Mouse (Mus musculus) lung, embryonic 16.5 days (tissue): ENCODE data around the gene Mif4gd. TPM values are rescaled to one million over a fixed set of nuclear protein-coding genes. Genes with fewer than 3 reads are reported as not detected.
A peak's percentile ranks its signal among the peaks of the same experiment; 100 is the strongest.

Source experiments
- ATAC-seq: fragments of 200-750 bp; cut with Nextera tagmentation; 2 replicates; pipeline ENCODE4 v1.8.0; 2017; ENCODE audit warnings: low read depth, mild to moderate bottlenecking, moderate library complexity
- H3K27ac ChIP-seq: fragments of 300-500 bp; sonication (generic); 2 replicates; pipeline ENCODE4 v1.5.1; 2014; ENCODE audit warnings: mild to moderate bottlenecking, control low read depth, low read length
- H3K27me3 ChIP-seq: fragments of 300-500 bp; sonication (generic); 2 replicates; pipeline ENCODE4 v1.6.1; 2014; ENCODE audit warnings: low read depth, low read length, mixed read lengths; ENCODE audit not compliant: control insufficient read depth, insufficient read depth
- H3K36me3 ChIP-seq: fragments of 300-500 bp; sonication (generic); 2 replicates; pipeline ENCODE4 v1.6.1; 2014; ENCODE audit warnings: low read length; ENCODE audit not compliant: control insufficient read depth, insufficient read depth
- H3K4me1 ChIP-seq: fragments of 300-500 bp; sonication (generic); replicated peaks from 2 replicates; pipeline ENCODE4 v1.6.1; 2014; ENCODE audit warnings: low read length, mixed read lengths; ENCODE audit not compliant: control insufficient read depth, insufficient read depth
- H3K4me2 ChIP-seq: fragments of 300-500 bp; sonication (generic); 2 replicates; pipeline ENCODE4 v1.6.1; 2014; ENCODE audit warnings: low read depth, low read length, control low read depth
- H3K4me3 ChIP-seq: fragments of 300-500 bp; sonication (generic); 2 replicates; pipeline ENCODE4 v1.5.1; 2014; ENCODE audit warnings: mild to moderate bottlenecking, low read length, control low read depth
- H3K9ac ChIP-seq: fragments of 300-500 bp; sonication (generic); 2 replicates; pipeline ENCODE4 v1.6.1; 2014; ENCODE audit warnings: low read length, control low read depth
- H3K9me3 ChIP-seq: fragments of 300-500 bp; sonication (generic); 2 replicates; pipeline ENCODE4 v1.6.1; 2016; ENCODE audit warnings: low read length; ENCODE audit not compliant: control insufficient read depth
- WGBS: fragments of 180-500 bp; shearing (Covaris S2); extraction: QIAGEN DNeasy Blood & Tissue Kit; methylation state at CpG from one replicate; pipeline ENCODE4 v1.1.7; 2014; 5-methylcytosine and 5-hydroxymethylcytosine counted together
- polyA plus RNA-seq: library from polyadenylated mRNA; unstranded; fragments of >200 nt; fragmentation: Nextera tagmentation; extraction: Ambion mirVana; gene quantifications from 2 replicates; pipeline ENCODE4 v1.2.1, GENCODE M21; 2015

Mif4gd gene
- polyA plus RNA-seq, 1 experiment from 2014 or later = 36.8 TPM

DNA sequence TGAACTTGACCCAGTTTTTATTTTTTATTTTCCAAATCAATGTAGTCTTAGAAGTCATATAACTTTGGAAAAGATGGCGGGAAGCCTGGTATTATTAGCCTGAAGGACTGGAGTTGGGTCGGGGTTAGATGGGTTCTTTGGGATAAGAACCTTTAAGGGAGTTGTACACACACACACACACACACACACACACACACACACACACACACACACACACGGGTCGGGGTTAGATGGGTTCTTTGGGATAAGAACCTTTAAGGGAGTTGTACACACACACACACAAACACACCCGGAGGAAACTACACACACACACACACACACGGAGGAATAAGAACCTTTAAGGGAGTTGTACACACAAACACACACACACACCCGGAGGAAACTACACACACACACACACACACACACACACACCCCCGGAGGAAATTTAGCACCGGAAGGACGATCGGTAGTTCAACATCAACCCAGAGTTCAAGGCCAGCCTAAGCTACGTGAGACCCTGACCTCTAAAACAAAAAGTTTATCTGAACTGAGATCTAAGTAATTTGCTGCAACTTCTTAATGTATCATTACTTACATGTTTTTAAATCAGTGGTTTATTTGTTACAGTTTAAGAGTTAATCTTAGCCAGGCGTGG is 15.8 kb upstream of the Mif4gd start:
- Histone ChIP-seq H3K27ac (no peak overlapping the region), H3K4me3 (peak overlapping the region; percentile 82), H3K4me1 (peaks cover 2% of the 10 kb centered on the region; the same call in 1 of the 2 replicates), H3K4me2 (peak overlapping the region; percentile 79), H3K9ac (peak overlapping the region; percentile 60), H3K36me3 (0 out of 2 replicates have a peak, but pooled peaks cover 1% of the 10 kb centered on the region), H3K9me3 (no peaks in the 10 kb centered on the region), H3K27me3 (no peaks in the 10 kb centered on the region)
- WGBS = 45% methylated on average over 13 of the region's 13 CpGs
- peak; percentile 11 for ATAC-seq

DNA sequence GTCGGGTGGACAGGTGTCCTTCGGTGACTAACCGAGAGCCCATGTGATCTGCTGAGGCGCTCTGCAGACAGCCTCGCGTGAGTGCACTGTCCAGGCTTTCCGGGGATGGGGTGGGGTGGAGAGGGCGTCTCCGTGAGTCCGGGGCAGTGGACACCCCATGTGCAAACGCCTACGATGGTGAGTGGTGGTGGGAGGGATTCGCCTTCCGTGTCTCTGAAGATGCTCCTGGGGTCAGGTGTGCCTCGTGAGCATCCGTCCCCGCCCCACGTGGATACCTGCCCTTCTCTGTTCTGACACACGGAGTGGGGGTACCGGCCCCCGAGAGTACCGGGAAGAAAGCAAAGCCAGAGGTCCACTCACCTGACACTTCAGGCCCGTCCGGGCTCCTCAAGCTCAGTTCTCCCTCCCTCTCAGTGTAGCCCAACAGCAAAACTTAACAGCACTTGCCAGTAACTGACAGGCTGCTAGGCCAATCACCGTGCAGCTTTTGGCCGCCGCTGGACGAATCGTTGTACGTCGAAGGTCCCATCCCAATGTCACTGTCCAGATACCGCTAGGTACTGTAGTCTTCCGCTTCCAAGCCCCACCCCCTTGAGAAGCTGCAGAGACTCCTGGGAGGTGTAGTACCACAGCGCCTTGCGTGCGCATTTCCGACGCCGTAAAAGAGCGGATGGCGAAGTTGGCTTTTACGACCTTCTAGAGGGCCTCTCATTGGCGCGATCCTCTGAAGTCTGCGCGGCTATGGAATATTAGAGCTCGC is 15.1 kb upstream of the Mif4gd start, which contains the start of gene Slc25a19:
Gene Slc25a19 (minus strand): TSS at position 591 of the 760 bp plus-strand sequence.
- Histone ChIP-seq H3K36me3 (0 out of 2 replicates have a peak, but pooled peaks cover 2% of the 10 kb centered on the region), H3K4me2 (peak within 1 kb of the TSS; percentile 79), H3K4me3 (peak within 1 kb of the TSS; percentile 82), H3K9ac (peak within 1 kb of the TSS; percentile 77), H3K9me3 (no peaks in the 10 kb centered on the region), H3K4me1 (peaks cover 2% of the 10 kb centered on the region; the same call in 1 of the 2 replicates), H3K27me3 (no peaks in the 10 kb centered on the region), H3K27ac (no peak within 1 kb of the TSS; the same call in 1 of the 2 replicates)
- ATAC-seq = peak; percentile 100
- WGBS = under 1% methylated on average over 47 of the region's 47 CpGs

DNA sequence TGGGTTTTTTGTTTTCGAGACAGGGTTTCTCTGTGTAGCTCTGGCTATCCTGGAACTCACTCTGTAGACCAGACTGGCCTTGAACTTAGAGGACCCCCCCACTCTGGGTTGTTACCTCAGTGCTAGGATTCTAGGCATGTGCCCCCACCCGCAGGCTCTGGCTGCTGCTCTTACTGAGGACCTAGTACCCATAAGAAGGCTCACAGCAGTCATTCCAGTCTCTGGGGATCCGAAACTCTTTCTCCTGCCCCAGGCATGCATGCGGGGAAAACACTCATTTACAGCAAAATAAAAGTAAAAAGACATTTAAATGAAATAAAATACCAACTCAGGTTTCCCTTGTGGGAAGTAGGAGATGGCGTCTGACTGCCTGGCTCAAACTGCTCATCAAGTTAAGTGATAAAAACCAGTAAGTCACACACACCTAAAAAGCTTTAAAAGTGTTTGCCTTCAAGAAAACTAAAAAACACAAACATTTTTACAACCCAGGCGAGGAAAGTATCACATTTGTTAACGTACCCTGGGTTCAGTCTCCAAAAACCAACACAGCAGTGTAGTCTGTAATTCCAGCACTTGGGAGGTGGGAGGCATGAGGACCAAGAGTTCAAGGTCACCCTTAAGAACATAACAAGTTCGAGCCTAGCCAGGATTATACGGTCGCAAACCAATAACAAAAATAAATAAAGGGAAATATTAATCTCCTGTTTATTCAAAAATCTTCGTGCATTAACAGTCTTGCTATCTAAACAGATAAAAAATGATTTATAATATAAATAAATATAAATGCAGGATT is 14.3 kb upstream of the Mif4gd start:
- Histone ChIP-seq H3K4me3 (peak overlapping the region; percentile 82), H3K9me3 (no peaks in the 10 kb centered on the region), H3K27ac (no peak overlapping the region), H3K4me2 (peak overlapping the region; percentile 79), H3K9ac (peak overlapping the region; percentile 77), H3K27me3 (no peaks in the 10 kb centered on the region), H3K36me3 (0 out of 2 replicates have a peak, but pooled peaks cover 2% of the 10 kb centered on the region), H3K4me1 (peaks cover 2% of the 10 kb centered on the region; the same call in 1 of the 2 replicates)
- WGBS = 41% methylated on average over 11 of the region's 11 CpGs
- no peak for ATAC-seq

DNA sequence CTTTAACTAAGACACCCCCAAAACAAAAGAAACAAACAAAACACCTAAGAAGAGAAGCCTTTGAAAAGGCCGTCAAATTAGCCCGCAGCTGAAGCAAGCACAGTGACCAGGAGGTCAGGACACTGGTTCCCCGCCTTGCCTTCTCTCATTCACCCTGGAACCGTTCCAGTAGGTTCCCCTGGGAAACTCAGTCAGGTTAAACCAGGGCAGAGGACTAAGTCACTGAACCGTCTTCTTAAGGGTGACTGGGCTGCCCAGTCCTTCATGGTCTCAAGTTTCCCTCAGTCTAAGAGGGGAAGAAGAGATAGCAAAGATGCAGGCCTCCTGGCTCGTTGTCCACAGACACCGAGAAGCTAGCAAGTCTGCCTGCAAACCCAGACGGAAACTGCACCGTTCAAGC is 13.1 kb upstream of the Mif4gd start:
- Histone ChIP-seq H3K4me1 (peaks cover 2% of the 10 kb centered on the region; the same call in 1 of the 2 replicates), H3K4me2 (no peak overlapping the region), H3K9me3 (no peaks in the 10 kb centered on the region), H3K9ac (no peak overlapping the region), H3K27ac (no peak overlapping the region), H3K4me3 (no peak overlapping the region), H3K27me3 (no peaks in the 10 kb centered on the region), H3K36me3 (peaks cover 2% of the 10 kb centered on the region; the same call in 1 of the 2 replicates)
- no peak for ATAC-seq
- 77% methylated on average over 9 of the region's 9 CpGs for WGBS

GRCm38 (mm10) chr11:115623487-115624070 is 10.8 kb upstream of the Mif4gd start:
- Histone ChIP-seq H3K9me3 (no peaks in the 10 kb centered on the region), H3K9ac (no peak overlapping the region), H3K4me1 (peaks cover 2% of the 10 kb centered on the region; the same call in 1 of the 2 replicates), H3K36me3 (peaks cover 8% of the 10 kb centered on the region; the same call in 1 of the 2 replicates), H3K27me3 (no peaks in the 10 kb centered on the region), H3K27ac (no peak overlapping the region), H3K4me3 (no peak overlapping the region), H3K4me2 (no peak overlapping the region)
- 67% methylated on average over 9 of the region's 9 CpGs for WGBS
- no peak for ATAC-seq

DNA sequence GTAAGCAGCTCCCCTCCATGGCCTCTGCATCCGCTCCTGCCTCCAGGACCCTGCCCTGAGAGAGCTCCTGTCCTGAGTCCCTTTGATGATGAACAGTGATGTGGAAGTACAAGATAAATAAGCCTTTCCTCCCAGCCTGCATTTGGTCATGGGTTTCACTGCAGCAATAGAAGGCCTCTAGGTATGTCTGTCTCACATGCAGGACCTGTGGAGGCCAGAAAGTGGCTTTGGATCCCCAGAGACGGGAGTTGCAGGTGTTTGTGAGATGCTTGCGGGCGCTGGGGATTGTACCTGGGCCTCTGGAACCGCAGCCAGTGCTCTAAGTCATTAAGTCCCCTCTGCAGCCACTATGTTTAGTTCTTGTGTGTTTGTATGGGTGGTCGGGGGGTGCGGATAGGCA is 7.2 kb upstream of the Mif4gd start:
- WGBS = 89% methylated on average over 7 of the region's 7 CpGs
- no peak overlapping the region for H3K27ac ChIP-seq
- H3K9me3 ChIP-seq = no peaks in the 10 kb centered on the region
- no peak for ATAC-seq
- H3K4me1 ChIP-seq = no peaks in the 10 kb centered on the region
- H3K4me3 ChIP-seq = no peak overlapping the region
- no peaks in the 10 kb centered on the region for H3K27me3 ChIP-seq
- H3K9ac ChIP-seq = no peak overlapping the region
- H3K4me2 ChIP-seq = no peak overlapping the region
- peaks cover 9% of the 10 kb centered on the region; the same call in 1 of the 2 replicates for H3K36me3 ChIP-seq

DNA sequence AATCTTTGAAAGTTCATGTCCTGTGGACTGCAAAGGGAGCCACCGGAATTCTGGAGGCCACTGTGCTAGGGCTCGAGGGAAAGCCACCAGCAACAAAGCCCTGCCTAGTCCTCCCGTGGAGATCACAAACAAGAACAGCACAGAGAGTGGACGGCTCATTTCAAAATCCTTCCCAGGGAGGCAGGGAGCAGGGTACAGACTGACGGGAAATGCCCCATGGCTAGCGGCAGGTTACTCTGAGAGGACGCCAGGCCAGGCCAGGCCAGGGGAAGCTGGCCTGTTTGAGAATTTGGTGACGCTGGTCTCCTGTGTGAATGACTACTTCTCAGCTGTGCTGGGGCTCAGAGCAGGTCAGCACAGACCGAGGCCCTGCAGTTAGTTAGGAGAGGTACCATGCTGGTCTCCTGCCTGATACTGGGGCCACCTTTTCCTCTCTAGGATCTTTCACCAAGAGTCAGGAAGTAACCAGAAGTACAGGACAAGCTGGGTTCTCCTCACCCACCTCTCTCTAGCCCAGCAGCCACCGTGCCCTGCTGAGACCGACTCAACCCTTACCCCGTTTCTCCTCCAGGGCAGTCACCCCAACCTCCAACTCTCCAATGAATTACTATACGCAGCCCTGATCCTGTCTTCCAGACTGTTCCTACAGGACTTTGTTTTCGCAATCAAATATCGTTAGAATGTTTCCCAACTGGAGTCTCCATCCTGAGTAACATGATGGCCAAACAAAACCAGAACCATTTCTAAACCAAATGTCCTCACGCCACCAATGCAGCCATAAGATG is 6.2 kb upstream of the Mif4gd start:
- H3K9me3 ChIP-seq = no peaks in the 10 kb centered on the region
- no peak for ATAC-seq
- peaks cover 11% of the 10 kb centered on the region; the same call in 1 of the 2 replicates for H3K36me3 ChIP-seq
- H3K27me3 ChIP-seq = no peaks in the 10 kb centered on the region
- H3K27ac ChIP-seq = no peak overlapping the region
- H3K9ac ChIP-seq = 0 out of 2 replicates have a peak overlapping the region, but pooled peaks have one; percentile 20
- no peak overlapping the region for H3K4me2 ChIP-seq
- 85% methylated on average over 16 of the region's 16 CpGs for WGBS
- no peak overlapping the region for H3K4me3 ChIP-seq
- peaks cover under 1% of the 10 kb centered on the region; the same call in 1 of the 2 replicates for H3K4me1 ChIP-seq

- Histone ChIP-seq H3K27me3 (no peaks in the 10 kb centered on the region), H3K36me3 (peaks cover 9% of the 10 kb centered on the region; the same call in 1 of the 2 replicates), H3K4me3 (no peak overlapping the region), H3K4me1 (peaks cover 7% of the 10 kb centered on the region), H3K27ac (no peak overlapping the region), H3K4me2 (no peak overlapping the region), H3K9me3 (no peaks in the 10 kb centered on the region), H3K9ac (no peak overlapping the region)
- no peak for ATAC-seq
- 69% methylated on average over 2 of the region's 2 CpGs for WGBS
Observed at GRCm38 (mm10) chr11:115618001-115618400, 5.2 kb upstream of the Mif4gd start.
